Mouse (Mus musculus) hindbrain, postnatal 0 days (tissue): ENCODE data around the gene Zfp30. TPM values are rescaled to one million over a fixed set of nuclear protein-coding genes. Genes with fewer than 3 reads are reported as not detected.

ENCODE experiments used
- ATAC-seq: fragments of 200-750 bp; cut with Nextera tagmentation; 2 replicates; pipeline ENCODE4 v1.8.0; 2017; ENCODE audit warnings: mild to moderate bottlenecking, moderate TSS enrichment, moderate library complexity
- DNase-seq: peaks from one replicate; pipeline ENCODE4 v3.0.0-alpha.2; 2015; ENCODE audit warnings: low spot score
- H3K27ac ChIP-seq: fragments of 300-500 bp; sonication (generic); 2 replicates; pipeline ENCODE4 v1.5.1; 2014; ENCODE audit warnings: mild to moderate bottlenecking
- H3K27me3 ChIP-seq: fragments of 300-500 bp; sonication (generic); 2 replicates; pipeline ENCODE4 v1.6.1; 2014; ENCODE audit warnings: low read length, mixed read lengths; ENCODE audit not compliant: insufficient read depth
- H3K36me3 ChIP-seq: fragments of 300-500 bp; sonication (generic); 2 replicates; pipeline ENCODE4 v1.6.1; 2014; ENCODE audit warnings: low read length, mixed read lengths; ENCODE audit not compliant: insufficient read depth
- H3K4me1 ChIP-seq: fragments of 300-500 bp; sonication (generic); 2 replicates; pipeline ENCODE4 v1.6.1; 2014; ENCODE audit warnings: antibody characterized with exemption, low read length, mixed read lengths; ENCODE audit not compliant: insufficient read depth
- H3K4me2 ChIP-seq: fragments of 300-500 bp; sonication (generic); 2 replicates; pipeline ENCODE4 v1.6.1; 2014; ENCODE audit warnings: low read depth, mild to moderate bottlenecking, low read length, moderate library complexity, mixed read lengths
- H3K4me3 ChIP-seq: fragments of 300-500 bp; sonication (generic); 2 replicates; pipeline ENCODE4 v1.5.1; 2014; ENCODE audit warnings: low read length
- H3K9ac ChIP-seq: fragments of 300-500 bp; sonication (generic); replicated peaks from 2 replicates; pipeline ENCODE4 v1.6.1; 2014; ENCODE audit warnings: mild to moderate bottlenecking, low read length, moderate library complexity, mixed read lengths
- H3K9me3 ChIP-seq: fragments of 300-500 bp; sonication (generic); 2 replicates; pipeline ENCODE4 v1.6.1; 2016; ENCODE audit warnings: low read length, mixed read lengths
- CTCF ChIP-seq: IDR thresholded peaks from 2 replicates; pipeline ENCODE4 v1.5.1; 2016; ENCODE audit warnings: antibody characterized with exemption, control low read depth, low read depth
- WGBS: fragments of 180-500 bp; shearing (Covaris S2); extraction: QIAGEN DNeasy Blood & Tissue Kit; methylation state at CpG from one replicate; pipeline ENCODE4 v1.1.7; 2014; 5-methylcytosine and 5-hydroxymethylcytosine counted together
- polyA plus RNA-seq: library from polyadenylated mRNA; unstranded; fragments of >200 nt; fragmentation: Nextera tagmentation; extraction: Ambion mirVana; gene quantifications from 2 replicates; pipeline ENCODE4 v1.2.1, GENCODE M21; 2015
- total RNA-seq: library from RNA; depleted of rRNA; stranded (reverse); fragments of >200 nt; gene quantifications from 2 replicates; pipeline ENCODE4 v1.2.3, GENCODE M21; 2014

The Zfp30 gene
- total and polyA plus RNA-seq, 2 experiments from 2014 or later, result 10.1 to 10.9 TPM

GRCm38 (mm10) chr7:29768980-29769379 is 14.8 kb upstream of the Zfp30 start:
- TF ChIP-seq CTCF, result no peak
- Histone ChIP-seq H3K9me3 (no peaks in the 10 kb centered on the region), H3K27ac (peak overlapping the region; percentile 67; the same call in 1 of the 2 replicates), H3K4me3 (peak overlapping the region; percentile 77), H3K27me3 (no peaks in the 10 kb centered on the region), H3K4me1 (no peaks in the 10 kb centered on the region), H3K36me3 (peaks cover 13% of the 10 kb centered on the region; the same call in 1 of the 2 replicates), H3K9ac (peak overlapping the region; percentile 67), H3K4me2 (peak overlapping the region; percentile 78)
- WGBS, result 7% methylated on average over 10 of the region's 10 CpGs
- no peak for DNase-seq
- no peak for ATAC-seq

DNA sequence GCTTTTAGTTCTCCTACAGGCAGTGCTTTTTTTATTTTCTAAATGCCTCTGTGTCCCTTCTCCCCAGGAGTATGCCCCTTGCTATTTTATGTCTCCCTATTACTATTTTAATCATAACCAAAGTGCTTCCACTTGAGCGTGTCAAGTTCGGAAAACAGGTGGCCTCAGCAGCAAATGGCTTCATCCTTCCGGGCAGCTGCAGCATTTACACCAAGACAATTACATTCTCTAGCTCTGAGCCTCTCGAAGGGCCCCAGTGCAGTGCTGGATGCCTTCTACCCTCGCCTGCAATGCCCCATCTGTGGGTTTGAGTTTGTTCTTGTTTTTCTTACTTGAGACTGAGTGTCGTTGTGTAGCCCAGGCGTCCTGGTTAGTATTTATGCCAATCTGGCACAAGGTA is 10.3 kb upstream of the Zfp30 start:
- Histone ChIP-seq H3K36me3 (peaks cover 43% of the 10 kb centered on the region), H3K27me3 (no peaks in the 10 kb centered on the region), H3K4me3 (no peak overlapping the region), H3K27ac (no peak overlapping the region), H3K9ac (no peak overlapping the region), H3K4me2 (no peak overlapping the region), H3K9me3 (no peaks in the 10 kb centered on the region), H3K4me1 (no peaks in the 10 kb centered on the region)
- no peak for DNase-seq
- WGBS, result 88% methylated on average over 7 of the region's 7 CpGs
- no peak for ATAC-seq
- no peak for TF ChIP-seq CTCF

DNA sequence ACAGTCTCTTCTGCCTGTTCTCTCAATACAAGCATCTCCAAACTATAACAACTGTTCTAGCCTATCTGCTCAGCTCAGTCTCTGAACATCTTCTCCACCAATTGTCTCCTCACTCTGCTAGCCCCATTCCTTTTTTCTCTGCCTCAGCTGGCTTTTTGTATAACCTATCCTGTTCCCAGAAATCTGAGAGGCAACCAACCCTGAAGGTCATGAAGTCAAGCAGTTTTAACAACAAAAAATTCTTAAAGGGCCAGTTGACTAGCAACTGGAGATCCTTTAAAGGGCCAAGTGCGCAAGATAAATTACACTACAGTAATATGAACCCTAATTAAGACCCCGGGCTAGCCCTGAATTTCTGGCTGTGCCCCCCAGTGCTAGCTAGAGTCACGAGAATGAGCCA is 9.4 kb upstream of the Zfp30 start:
- Histone ChIP-seq H3K27ac (no peak overlapping the region), H3K4me1 (no peaks in the 10 kb centered on the region), H3K9me3 (no peaks in the 10 kb centered on the region), H3K27me3 (no peaks in the 10 kb centered on the region), H3K4me2 (no peak overlapping the region), H3K4me3 (no peak overlapping the region), H3K9ac (no peak overlapping the region), H3K36me3 (peaks cover 50% of the 10 kb centered on the region)
- ATAC-seq (no peak), DNase-seq (no peak)
- TF ChIP-seq CTCF, result no peak
- WGBS, result 80% methylated on average over 3 of the region's 3 CpGs

DNA sequence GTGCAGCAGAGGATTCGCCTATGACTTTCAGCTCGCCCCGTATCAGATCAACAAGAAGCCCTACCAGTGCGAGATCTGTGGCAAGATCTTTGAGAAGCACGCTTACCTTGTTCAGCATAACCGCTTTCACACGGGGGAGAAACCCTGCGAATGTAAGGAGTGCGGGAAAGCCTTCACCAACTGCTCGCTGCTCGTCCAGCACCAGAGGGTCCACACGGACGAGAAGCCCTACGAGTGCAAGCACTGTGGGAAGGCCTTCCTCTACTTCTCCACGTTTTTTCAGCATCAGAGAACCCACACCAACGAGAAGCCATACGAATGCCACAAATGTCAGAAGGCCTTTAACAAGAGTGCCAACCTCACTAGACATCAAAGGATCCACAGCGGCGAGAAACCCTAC is 7.2 kb upstream of the Zfp30 start:
- Histone ChIP-seq H3K4me1 (no peaks in the 10 kb centered on the region), H3K27ac (no peak overlapping the region), H3K4me2 (no peak overlapping the region), H3K4me3 (no peak overlapping the region), H3K9ac (no peak overlapping the region), H3K36me3 (peaks cover 53% of the 10 kb centered on the region), H3K9me3 (no peaks in the 10 kb centered on the region), H3K27me3 (no peaks in the 10 kb centered on the region)
- ATAC-seq (no peak), DNase-seq (no peak)
- 98% methylated on average over 19 of the region's 19 CpGs for WGBS
- no peak for TF ChIP-seq CTCF

DNA sequence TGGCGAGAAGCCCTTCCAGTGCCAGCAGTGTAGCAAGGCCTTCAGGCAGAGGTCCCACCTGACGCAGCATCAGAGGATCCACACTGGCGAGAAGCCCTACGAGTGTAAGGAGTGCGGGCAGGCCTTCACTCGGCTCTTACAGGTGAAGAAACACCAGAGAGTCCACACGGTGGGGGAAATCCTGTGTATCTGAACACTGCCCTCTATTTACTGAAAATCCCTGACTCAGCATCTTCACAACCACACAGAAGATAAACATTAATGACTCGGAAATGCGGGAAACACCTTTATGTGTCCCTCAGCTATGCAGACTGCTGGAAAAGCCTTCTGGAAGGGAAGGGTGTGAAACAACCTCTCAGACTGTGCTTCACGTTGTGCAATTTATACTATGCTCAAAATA is 6.4 kb upstream of the Zfp30 start:
- H3K4me2 ChIP-seq, result no peak overlapping the region
- ATAC-seq (no peak), DNase-seq (no peak)
- H3K9me3 ChIP-seq, result no peaks in the 10 kb centered on the region
- WGBS, result 94% methylated on average over 10 of the region's 10 CpGs
- no peak overlapping the region for H3K4me3 ChIP-seq
- peaks cover 46% of the 10 kb centered on the region for H3K36me3 ChIP-seq
- no peaks in the 10 kb centered on the region for H3K27me3 ChIP-seq
- no peak overlapping the region for H3K27ac ChIP-seq
- no peaks in the 10 kb centered on the region for H3K4me1 ChIP-seq
- TF ChIP-seq CTCF, result no peak
- H3K9ac ChIP-seq, result no peak overlapping the region

DNA sequence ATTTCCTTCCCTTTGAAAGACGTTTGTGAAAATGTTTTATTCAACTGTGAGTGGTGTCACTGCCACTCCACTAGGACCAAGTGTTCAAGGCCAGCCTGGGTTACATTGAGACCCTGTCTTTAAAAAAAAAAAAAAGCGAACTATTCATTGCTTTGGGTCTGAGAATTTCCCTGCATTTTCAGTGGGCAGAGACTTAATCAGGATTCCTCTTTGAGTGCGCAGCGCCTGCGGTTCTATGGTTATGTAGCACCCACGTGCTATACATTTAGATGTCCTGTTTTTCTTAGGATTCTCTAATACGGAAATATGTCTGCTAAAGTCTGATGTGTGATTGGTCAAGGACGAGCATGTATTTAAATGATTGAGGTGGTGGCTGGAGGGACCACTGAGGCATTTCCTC is 1.2 kb downstream of the Zfp30 start:
- H3K36me3 ChIP-seq, result peaks cover 21% of the 10 kb centered on the region
- no peaks in the 10 kb centered on the region for H3K27me3 ChIP-seq
- no peaks in the 10 kb centered on the region for H3K9me3 ChIP-seq
- peak overlapping the region; percentile 70 for H3K4me3 ChIP-seq
- DNase-seq (peak; percentile 21), ATAC-seq (no peak)
- WGBS, result 28% methylated on average over 8 of the region's 8 CpGs
- peak overlapping the region; percentile 77 for H3K4me2 ChIP-seq
- no peak overlapping the region for H3K27ac ChIP-seq
- no peak for TF ChIP-seq CTCF
- H3K9ac ChIP-seq, result peak overlapping the region; percentile 82; the same call in 1 of the 2 replicates
- peaks cover 7% of the 10 kb centered on the region for H3K4me1 ChIP-seq

- DNase-seq, result no peak
- H3K4me1 ChIP-seq, result peaks cover 7% of the 10 kb centered on the region
- no peaks in the 10 kb centered on the region for H3K27me3 ChIP-seq
- peak overlapping the region; percentile 77 for H3K4me2 ChIP-seq
- H3K4me3 ChIP-seq, result peak overlapping the region; percentile 70
- H3K36me3 ChIP-seq, result peaks cover 29% of the 10 kb centered on the region
- H3K9ac ChIP-seq, result peak overlapping the region; percentile 82; the same call in 1 of the 2 replicates
- H3K9me3 ChIP-seq, result no peaks in the 10 kb centered on the region
- H3K27ac ChIP-seq, result no peak overlapping the region
- 76% methylated on average over 5 of the region's 5 CpGs for WGBS
- no peak for ATAC-seq
- TF ChIP-seq CTCF, result no peak
Observed at GRCm38 (mm10) chr7:29785888-29786287, 2.1 kb downstream of the Zfp30 start.
